Mouse (Mus musculus): ENCODE data around the gene Scgn.

The Scgn gene

GRCm38 (mm10) chr13:23990928-23991327, at the start of gene Scgn:
TSS of gene Scgn (minus strand) at chr13:23991214.
- peak; percentile 11 to 25 for DNase-seq

GRCm38 (mm10) chr13:24040221-24040620, 49.2 kb upstream of the Scgn start:
- no peak for DNase-seq

- peak; percentile 59 to 70 for DNase-seq
Observed at GRCm38 (mm10) chr13:24037502-24037901, 46.5 kb upstream of the Scgn start.

GRCm38 (mm10) chr13:24036150-24036549, 45.1 kb upstream of the Scgn start:
- DNase-seq, result no peak

- DNase-seq, result no peak
Observed at GRCm38 (mm10) chr13:24027191-24028170, 36.5 kb upstream of the Scgn start.

GRCm38 (mm10) chr13:24018515-24018914, 27.5 kb upstream of the Scgn start:
- DNase-seq, result no peak

- no peak for DNase-seq
Observed at GRCm38 (mm10) chr13:24005528-24005927, 14.5 kb upstream of the Scgn start.

- no peak for DNase-seq
Observed at GRCm38 (mm10) chr13:24001797-24002196, 10.8 kb upstream of the Scgn start.

GRCm38 (mm10) chr13:24001081-24001480, 10.1 kb upstream of the Scgn start:
- DNase-seq, result no peak

GRCm38 (mm10) chr13:23998826-23999225, 7.8 kb upstream of the Scgn start:
- DNase-seq, result no peak

- no peak for DNase-seq
Observed at GRCm38 (mm10) chr13:23994756-23995155, 3.7 kb upstream of the Scgn start.

GRCm38 (mm10) chr13:23994024-23994423, 3.0 kb upstream of the Scgn start:
- DNase-seq, result no peak

GRCm38 (mm10) chr13:23990451-23990850, 563 bp downstream of the Scgn start:
- DNase-seq, result no peak

- no peak for DNase-seq
Observed at GRCm38 (mm10) chr13:23985130-23985529, 5.9 kb downstream of the Scgn start.

GRCm38 (mm10) chr13:23972271-23972670, 18.7 kb downstream of the Scgn start:
- DNase-seq, result no peak

GRCm38 (mm10) chr13:23971870-23972269, 19.1 kb downstream of the Scgn start:
- no peak for DNase-seq

- no peak for DNase-seq
Observed at GRCm38 (mm10) chr13:23964909-23965308, 26.1 kb downstream of the Scgn start.

GRCm38 (mm10) chr13:23959776-23960175, 31.2 kb downstream of the Scgn start:
- no peak for DNase-seq

GRCm38 (mm10) chr13:23950928-23951327, 40.1 kb downstream of the Scgn start:
- DNase-seq, result peak in 1 of 2 experiments; percentile 12

GRCm38 (mm10) chr13:23949484-23950246, 41.3 kb downstream of the Scgn start:
- no peak for DNase-seq

- DNase-seq, result no peak
Observed at GRCm38 (mm10) chr13:23946254-23946653, 44.8 kb downstream of the Scgn start.

- DNase-seq, result no peak
Observed at GRCm38 (mm10) chr13:23942861-23943260, 48.2 kb downstream of the Scgn start.

- DNase-seq, result peak in 1 of 2 experiments; percentile 7
Observed at GRCm38 (mm10) chr13:23940291-23940690, 50.7 kb downstream of the Scgn start.

- DNase-seq, result no peak
Observed at GRCm38 (mm10) chr13:23938699-23939098, 52.3 kb downstream of the Scgn start.

Measured in lung, adult 18-20 months (tissue).